Mouse (Mus musculus) megakaryocyte, embryonic 14.5 days (primary cell): ENCODE measurements at regions not wholly inside any gene's neighbourhood (a gene's known extent, or its start where the extent isn't known, plus 50 kb on each side); places are given as distances from the start of the nearest gene placed in this dataset.

Source experiments
- H3K27me3 ChIP-seq: replicated peaks from 2 replicates; pipeline ENCODE3; 2012; ENCODE audit warnings: inconsistent platforms
- H3K36me3 ChIP-seq: replicated peaks from 2 replicates; pipeline ENCODE3; 2012; ENCODE audit warnings: low read length, inconsistent platforms, mixed read lengths
- H3K4me1 ChIP-seq: 2 replicates; pipeline ENCODE4 v1.6.1; 2012; ENCODE audit warnings: inconsistent platforms
- H3K4me3 ChIP-seq: replicated peaks from 2 replicates; pipeline ENCODE3; 2012; ENCODE audit warnings: moderate library complexity, mild to moderate bottlenecking, inconsistent platforms
- H3K9me3 ChIP-seq: 2 replicates; pipeline ENCODE4 v1.6.1; 2012; ENCODE audit warnings: inconsistent platforms
- FLI1 ChIP-seq: IDR thresholded peaks from 2 replicates; pipeline ENCODE4 v1.6.1; 2012; ENCODE audit warnings: low read length, inconsistent platforms, mixed read lengths
- GATA1 ChIP-seq: IDR thresholded peaks from 3 replicates; pipeline ENCODE4 v1.6.1; 2012; ENCODE audit warnings: mixed read lengths, low read length, inconsistent platforms, borderline replicate concordance

GRCm38 (mm10) chr5:75832341-75832740 is 145.9 kb downstream of the Kdr start:
- TF ChIP-seq GATA1 (no peak), FLI1 (no peak)

GRCm38 (mm10) chr5:75829850-75830625 is 148.2 kb downstream of the Kdr start:
- TF ChIP-seq GATA1, result no peak
- no peak for TF ChIP-seq FLI1
- peak overlapping the region; percentile 51 for H3K4me3 ChIP-seq
- H3K36me3 ChIP-seq, result no peaks in the 10 kb centered on the region
- H3K27me3 ChIP-seq, result peaks cover 12% of the 10 kb centered on the region
- no peaks in the 10 kb centered on the region for H3K9me3 ChIP-seq
- H3K4me1 ChIP-seq, result peaks cover 73% of the 10 kb centered on the region

More at GRCm38 (mm10) chr5:75832341-75832740, 145.9 kb downstream of the Kdr start:
- H3K36me3 ChIP-seq, result no peaks in the 10 kb centered on the region
- H3K27me3 ChIP-seq, result peaks cover 31% of the 10 kb centered on the region
- H3K9me3 ChIP-seq, result no peaks in the 10 kb centered on the region
- peaks cover 62% of the 10 kb centered on the region for H3K4me1 ChIP-seq
- no peak overlapping the region for H3K4me3 ChIP-seq

- H3K4me3 ChIP-seq, result no peak overlapping the region
- H3K27me3 ChIP-seq, result peaks cover 2% of the 10 kb centered on the region
- no peak for TF ChIP-seq FLI1
- TF ChIP-seq GATA1, result no peak
- no peaks in the 10 kb centered on the region for H3K9me3 ChIP-seq
- H3K36me3 ChIP-seq, result no peaks in the 10 kb centered on the region
- H3K4me1 ChIP-seq, result peaks cover 69% of the 10 kb centered on the region
Measured at GRCm38 (mm10) chr5:75828332-75828731, 149.9 kb downstream of the Kdr start.

- peaks cover 2% of the 10 kb centered on the region for H3K27me3 ChIP-seq
- TF ChIP-seq FLI1 (no peak), GATA1 (no peak)
- peaks cover 60% of the 10 kb centered on the region for H3K4me1 ChIP-seq
- no peaks in the 10 kb centered on the region for H3K9me3 ChIP-seq
- H3K36me3 ChIP-seq, result no peaks in the 10 kb centered on the region
- peak overlapping the region; percentile 80 for H3K4me3 ChIP-seq
Measured at GRCm38 (mm10) chr5:75826283-75827098, 151.8 kb downstream of the Kdr start.

- no peak overlapping the region for H3K4me3 ChIP-seq
Measured at GRCm38 (mm10) chr5:75825576-75825975, 152.7 kb downstream of the Kdr start.

GRCm38 (mm10) chr5:75824660-75825059 is 153.6 kb downstream of the Kdr start:
- H3K4me3 ChIP-seq, result no peak overlapping the region
- no peaks in the 10 kb centered on the region for H3K36me3 ChIP-seq
- H3K9me3 ChIP-seq, result no peaks in the 10 kb centered on the region
- H3K4me1 ChIP-seq, result peaks cover 41% of the 10 kb centered on the region
- TF ChIP-seq FLI1 (no peak), GATA1 (no peak)
- H3K27me3 ChIP-seq, result peaks cover 3% of the 10 kb centered on the region

More at GRCm38 (mm10) chr5:75825576-75825975, 152.7 kb downstream of the Kdr start:
- TF ChIP-seq GATA1 (no peak), FLI1 (no peak)
- peaks cover 2% of the 10 kb centered on the region for H3K27me3 ChIP-seq
- H3K36me3 ChIP-seq, result no peaks in the 10 kb centered on the region
- H3K4me1 ChIP-seq, result peaks cover 50% of the 10 kb centered on the region
- no peaks in the 10 kb centered on the region for H3K9me3 ChIP-seq

GRCm38 (mm10) chr5:75823646-75824045 is 154.6 kb downstream of the Kdr start:
- Histone ChIP-seq H3K36me3 (no peaks in the 10 kb centered on the region), H3K27me3 (peaks cover 3% of the 10 kb centered on the region), H3K9me3 (no peaks in the 10 kb centered on the region), H3K4me3 (no peak overlapping the region), H3K4me1 (peaks cover 39% of the 10 kb centered on the region)
- TF ChIP-seq GATA1 (no peak), FLI1 (no peak)

- Histone ChIP-seq H3K36me3 (no peaks in the 10 kb centered on the region), H3K27me3 (peaks cover 3% of the 10 kb centered on the region), H3K4me3 (no peak overlapping the region), H3K4me1 (no peaks in the 10 kb centered on the region), H3K9me3 (no peaks in the 10 kb centered on the region)
- TF ChIP-seq GATA1 (no peak), FLI1 (no peak)
Measured at GRCm38 (mm10) chr5:75817396-75817795, 160.9 kb downstream of the Kdr start.

- TF ChIP-seq GATA1, result no peak
- H3K36me3 ChIP-seq, result no peaks in the 10 kb centered on the region
- H3K4me3 ChIP-seq, result no peak overlapping the region
- no peaks in the 10 kb centered on the region for H3K4me1 ChIP-seq
- H3K9me3 ChIP-seq, result no peaks in the 10 kb centered on the region
- peaks cover 2% of the 10 kb centered on the region for H3K27me3 ChIP-seq
Measured at GRCm38 (mm10) chr5:75814393-75814984, 163.8 kb downstream of the Kdr start.
